Mouse (Mus musculus): ENCODE data around the gene 4930558K02Rik. TPM values are rescaled to one million over a fixed set of nuclear protein-coding genes. Genes with fewer than 3 reads are reported as not detected.

4930558K02Rik gene
- total and polyA plus RNA-seq, 2 experiments = not detected

GRCm38 (mm10) chr1:161931313-161931712 is 48.1 kb downstream of the 4930558K02Rik start:
- DNase-seq (ENCODE audit: extremely low read depth, low read depth, low spot score) = no peak
- Histone ChIP-seq H3K4me3 (ENCODE audit: insufficient read depth, low read depth, low read length) (no peak overlapping the region), H3K4me1 (ENCODE audit: control insufficient read depth, insufficient read depth, low read length) (no peaks in the 10 kb centered on the region), H3K79me2 (ENCODE audit: control insufficient read depth, insufficient read depth, low read length) (no peaks in the 10 kb centered on the region), H3K27ac (replicated peaks; ENCODE audit: insufficient read depth, low read depth, low read length) (no peak overlapping the region), H3K9ac (ENCODE audit: low read depth, low read length) (no peak overlapping the region), H3K27me3 (ENCODE audit: control insufficient read depth, insufficient read depth, low read length) (no peaks in the 10 kb centered on the region), H3K36me3 (ENCODE audit: control insufficient read depth, insufficient read depth, low read length) (no peaks in the 10 kb centered on the region)
- WGBS = 76% methylated on average over 4 of the region's 4 CpGs
- TF ChIP-seq CTCF (IDR thresholded peaks at IDR 0.05; ENCODE audit: low read depth, low read length) (no peak), POLR2A (IDR thresholded peaks at IDR 0.05; ENCODE audit: extremely low read depth, insufficient read depth, low read length) (no peak)

GRCm38 (mm10) chr1:161927976-161928375 is 51.5 kb downstream of the 4930558K02Rik start:
- no peak overlapping the region for H3K4me3 ChIP-seq (ENCODE audit: insufficient read depth, low read depth, low read length)
- WGBS = 82% methylated on average over 2 of the region's 2 CpGs
- H3K36me3 ChIP-seq (ENCODE audit: control insufficient read depth, insufficient read depth, low read length) = no peaks in the 10 kb centered on the region
- H3K27me3 ChIP-seq (ENCODE audit: control insufficient read depth, insufficient read depth, low read length) = no peaks in the 10 kb centered on the region
- no peak for TF ChIP-seq CTCF (IDR thresholded peaks at IDR 0.05; ENCODE audit: low read depth, low read length)
- no peak for TF ChIP-seq POLR2A (IDR thresholded peaks at IDR 0.05; ENCODE audit: extremely low read depth, insufficient read depth, low read length)
- no peaks in the 10 kb centered on the region for H3K79me2 ChIP-seq (ENCODE audit: control insufficient read depth, insufficient read depth, low read length)
- H3K9ac ChIP-seq (ENCODE audit: low read depth, low read length) = no peak overlapping the region
- H3K4me1 ChIP-seq (ENCODE audit: control insufficient read depth, insufficient read depth, low read length) = no peaks in the 10 kb centered on the region
- no peak overlapping the region for H3K27ac ChIP-seq (replicated peaks; ENCODE audit: insufficient read depth, low read depth, low read length)
- no peak for DNase-seq (ENCODE audit: extremely low read depth, low read depth, low spot score)

- no peak for TF ChIP-seq CTCF (IDR thresholded peaks at IDR 0.05; ENCODE audit: low read depth, low read length)
- TF ChIP-seq POLR2A (IDR thresholded peaks at IDR 0.05; ENCODE audit: extremely low read depth, insufficient read depth, low read length) = no peak
- WGBS = 75% methylated on average over 13 of the region's 13 CpGs
- DNase-seq (ENCODE audit: extremely low read depth, low read depth, low spot score) = peak; percentile 27
- no peak overlapping the region for H3K9ac ChIP-seq (ENCODE audit: low read depth, low read length)
- H3K36me3 ChIP-seq (ENCODE audit: control insufficient read depth, insufficient read depth, low read length) = no peaks in the 10 kb centered on the region
- H3K27me3 ChIP-seq (ENCODE audit: control insufficient read depth, insufficient read depth, low read length) = no peaks in the 10 kb centered on the region
- no peaks in the 10 kb centered on the region for H3K4me1 ChIP-seq (ENCODE audit: control insufficient read depth, insufficient read depth, low read length)
- H3K4me3 ChIP-seq (ENCODE audit: insufficient read depth, low read depth, low read length) = no peak overlapping the region
- H3K79me2 ChIP-seq (ENCODE audit: control insufficient read depth, insufficient read depth, low read length) = no peaks in the 10 kb centered on the region
- H3K27ac ChIP-seq (replicated peaks; ENCODE audit: insufficient read depth, low read depth, low read length) = no peak overlapping the region
Observed at GRCm38 (mm10) chr1:161925281-161925805, 54.1 kb downstream of the 4930558K02Rik start.

- H3K9ac ChIP-seq (ENCODE audit: low read depth, low read length) = no peak overlapping the region
- H3K4me3 ChIP-seq (ENCODE audit: insufficient read depth, low read depth, low read length) = no peak overlapping the region
- no peak overlapping the region for H3K27ac ChIP-seq (replicated peaks; ENCODE audit: insufficient read depth, low read depth, low read length)
- WGBS = 87% methylated on average over 3 of the region's 3 CpGs
- no peaks in the 10 kb centered on the region for H3K27me3 ChIP-seq (ENCODE audit: control insufficient read depth, insufficient read depth, low read length)
- no peaks in the 10 kb centered on the region for H3K36me3 ChIP-seq (ENCODE audit: control insufficient read depth, insufficient read depth, low read length)
- no peak for DNase-seq (ENCODE audit: extremely low read depth, low read depth, low spot score)
- no peaks in the 10 kb centered on the region for H3K4me1 ChIP-seq (ENCODE audit: control insufficient read depth, insufficient read depth, low read length)
- TF ChIP-seq POLR2A (IDR thresholded peaks at IDR 0.05; ENCODE audit: extremely low read depth, insufficient read depth, low read length) = no peak
- no peak for TF ChIP-seq CTCF (IDR thresholded peaks at IDR 0.05; ENCODE audit: low read depth, low read length)
- H3K79me2 ChIP-seq (ENCODE audit: control insufficient read depth, insufficient read depth, low read length) = no peaks in the 10 kb centered on the region
Observed at GRCm38 (mm10) chr1:161924321-161924720, 55.1 kb downstream of the 4930558K02Rik start.

- Histone ChIP-seq H3K36me3 (ENCODE audit: control insufficient read depth, insufficient read depth, low read length) (no peaks in the 10 kb centered on the region), H3K4me3 (ENCODE audit: insufficient read depth, low read depth, low read length) (no peak overlapping the region), H3K27me3 (ENCODE audit: control insufficient read depth, insufficient read depth, low read length) (no peaks in the 10 kb centered on the region), H3K4me1 (ENCODE audit: control insufficient read depth, insufficient read depth, low read length) (no peaks in the 10 kb centered on the region), H3K27ac (replicated peaks; ENCODE audit: insufficient read depth, low read depth, low read length) (no peak overlapping the region), H3K79me2 (ENCODE audit: control insufficient read depth, insufficient read depth, low read length) (no peaks in the 10 kb centered on the region), H3K9ac (ENCODE audit: low read depth, low read length) (no peak overlapping the region)
- TF ChIP-seq CTCF (IDR thresholded peaks at IDR 0.05; ENCODE audit: low read depth, low read length) (no peak), POLR2A (IDR thresholded peaks at IDR 0.05; ENCODE audit: extremely low read depth, insufficient read depth, low read length) (no peak)
- peak; percentile 3 for DNase-seq (ENCODE audit: extremely low read depth, low read depth, low spot score)
- 91% methylated on average over 6 of the region's 6 CpGs for WGBS
Observed at GRCm38 (mm10) chr1:161921928-161922327, 57.5 kb downstream of the 4930558K02Rik start.

Data from liver, adult 2 months (tissue).